Mouse (Mus musculus): ENCODE measurements around the gene Mrps6. TPM values are rescaled to one million over a fixed set of nuclear protein-coding genes. Genes with fewer than 3 reads are reported as not detected.

Mrps6 gene
- total RNA-seq, 2 experiments from 2014 or later = 53.1 to 58.0 TPM

GRCm38 (mm10) chr16:92117337-92118209 is 59.5 kb downstream of the Mrps6 start:
- no peak for DNase-seq (ENCODE audit: low spot score in 2 of 2)

DNA sequence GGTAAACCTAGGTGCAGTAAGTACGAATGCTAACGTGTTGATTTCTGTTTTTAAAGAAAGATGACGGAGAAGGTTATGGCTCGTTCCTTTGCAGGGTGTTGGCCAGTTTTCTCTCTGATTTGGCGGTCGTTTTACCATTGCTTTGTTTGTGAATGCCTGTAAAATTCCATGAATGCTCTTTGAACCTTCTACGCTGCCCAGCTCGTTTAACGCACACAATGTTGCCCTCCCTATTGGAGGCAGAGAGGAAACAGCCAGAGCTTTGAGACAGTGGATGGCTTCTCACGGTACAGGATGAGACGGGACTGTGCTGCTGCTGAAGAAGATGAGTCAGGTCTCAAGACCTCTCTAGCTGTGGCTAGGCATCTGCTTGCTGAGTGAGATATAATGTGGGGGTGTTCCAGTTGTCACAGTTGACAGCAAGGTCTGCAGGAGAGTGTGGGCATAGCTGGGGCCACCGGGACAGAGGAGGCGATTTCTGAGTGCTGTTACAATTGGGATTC is 61.0 kb downstream of the Mrps6 start:
- no peak for DNase-seq (ENCODE audit: low spot score in 2 of 2)

DNA sequence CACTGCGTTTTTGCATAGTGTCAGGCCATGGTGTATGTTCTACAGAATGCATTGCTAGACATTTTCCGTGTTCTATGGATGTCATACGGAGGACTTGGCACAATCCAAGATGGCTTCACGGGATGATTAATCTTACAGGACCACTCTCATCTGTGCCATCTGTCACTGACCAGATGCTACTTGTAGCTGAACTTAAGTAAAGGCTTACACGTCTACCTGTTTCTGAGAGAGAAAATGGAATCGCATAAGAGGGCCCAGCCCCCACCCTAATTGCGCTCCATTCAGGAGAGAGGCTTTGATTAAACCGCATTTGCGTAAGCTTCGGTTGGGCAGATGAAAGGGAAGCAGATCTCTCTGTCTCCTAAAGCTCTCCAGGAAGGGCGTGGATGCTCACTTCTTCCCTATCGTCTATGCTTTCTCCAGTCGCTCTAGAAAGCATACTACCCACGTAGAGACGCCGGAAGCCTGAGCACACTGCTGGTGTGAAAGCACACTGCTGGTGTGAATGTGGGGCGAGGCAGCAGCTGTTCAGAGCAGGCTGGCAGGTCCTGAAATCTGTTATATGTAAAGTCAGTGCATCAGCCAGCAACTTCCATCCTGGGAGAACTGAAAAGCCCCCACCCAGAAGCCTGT is 62.9 kb downstream of the Mrps6 start:
- DNase-seq (ENCODE audit: low spot score in 2 of 2) = no peak

GRCm38 (mm10) chr16:92127226-92127625 is 69.2 kb downstream of the Mrps6 start:
- no peak for DNase-seq (ENCODE audit: low spot score in 2 of 2)

GRCm38 (mm10) chr16:92127666-92128065 is 69.6 kb downstream of the Mrps6 start:
- DNase-seq (ENCODE audit: low spot score in 2 of 2) = no peak

- DNase-seq (ENCODE audit: low spot score in 2 of 2) = no peak
Observed at GRCm38 (mm10) chr16:92129843-92130242, 71.8 kb downstream of the Mrps6 start.

- DNase-seq (ENCODE audit: low spot score in 2 of 2) = no peak
Observed at GRCm38 (mm10) chr16:92132511-92132910, 74.4 kb downstream of the Mrps6 start.

- DNase-seq (ENCODE audit: low spot score in 2 of 2) = no peak
Observed at GRCm38 (mm10) chr16:92134148-92134764, 76.2 kb downstream of the Mrps6 start.

- no peak for DNase-seq (ENCODE audit: low spot score in 2 of 2)
Observed at GRCm38 (mm10) chr16:92136275-92136674, 78.2 kb downstream of the Mrps6 start.

GRCm38 (mm10) chr16:92139386-92140261 is 81.6 kb downstream of the Mrps6 start:
- DNase-seq (ENCODE audit: low spot score in 2 of 2) = no peak

DNA sequence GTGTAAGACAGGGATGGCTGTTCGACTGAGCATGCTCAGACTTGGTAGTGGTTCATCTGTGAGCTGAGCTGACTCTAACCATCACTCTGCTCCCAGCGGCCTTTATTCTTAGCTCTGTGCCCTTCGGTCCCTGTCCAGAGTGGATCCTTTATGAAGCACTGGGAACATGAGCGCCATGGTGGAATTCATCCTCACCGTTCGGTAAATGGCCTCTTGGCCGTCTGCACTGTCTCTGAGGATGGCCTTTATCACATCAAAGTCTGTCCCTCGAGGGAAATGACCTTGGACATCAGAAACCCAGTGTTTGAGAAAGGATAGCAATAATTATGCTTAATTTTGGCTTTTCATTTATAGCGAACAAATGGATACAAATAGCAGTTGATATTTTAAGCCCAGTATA is 82.3 kb downstream of the Mrps6 start:
- no peak for DNase-seq (ENCODE audit: low spot score in 2 of 2)

DNA sequence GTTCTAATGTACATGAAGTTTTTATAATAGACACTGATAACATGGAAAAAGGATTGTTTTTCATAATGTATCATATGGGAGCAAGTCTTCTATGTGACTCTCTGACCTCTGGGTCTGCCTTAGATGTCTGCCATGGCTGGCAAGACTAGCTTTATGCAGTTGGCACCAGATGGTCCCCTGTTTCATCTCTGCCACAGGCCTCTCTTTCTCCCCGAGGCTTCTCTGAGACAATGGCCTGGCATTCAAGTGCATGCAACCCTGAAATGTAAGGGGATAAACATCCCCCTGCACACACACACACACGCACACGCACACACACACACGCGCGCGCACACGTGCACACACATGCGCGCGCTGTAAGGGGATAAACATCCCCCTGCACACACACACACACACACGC is 83.0 kb downstream of the Mrps6 start:
- no peak for DNase-seq (ENCODE audit: low spot score in 2 of 2)

DNA sequence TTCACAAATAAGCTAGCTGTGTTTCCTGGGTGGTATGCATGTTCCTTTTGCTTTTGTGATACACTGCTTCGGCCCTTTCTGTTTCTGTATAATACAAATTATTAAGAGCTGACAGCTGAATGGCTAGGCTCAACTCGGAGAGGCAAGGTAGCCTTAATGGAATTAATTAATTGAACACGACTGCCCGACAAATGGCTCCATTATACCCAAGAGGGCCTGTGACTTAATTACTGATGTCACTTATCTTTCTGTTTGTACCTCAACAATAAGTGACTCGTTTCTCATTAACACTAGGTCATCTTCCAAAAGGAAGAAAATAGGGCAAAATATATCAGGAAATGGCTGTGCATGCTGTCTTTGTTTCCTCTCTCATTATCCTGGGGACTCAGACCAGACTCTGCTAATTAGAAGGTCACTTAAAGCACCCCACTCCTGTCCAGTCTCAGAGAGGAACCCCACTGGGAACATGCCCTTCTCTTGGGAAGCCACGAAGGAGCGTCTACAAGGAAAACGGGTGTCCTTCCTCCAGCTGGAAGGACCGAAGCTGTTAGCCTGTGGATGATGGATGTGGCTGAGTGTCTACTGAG is 84.4 kb downstream of the Mrps6 start:
- DNase-seq (ENCODE audit: low spot score in 2 of 2) = no peak

DNA sequence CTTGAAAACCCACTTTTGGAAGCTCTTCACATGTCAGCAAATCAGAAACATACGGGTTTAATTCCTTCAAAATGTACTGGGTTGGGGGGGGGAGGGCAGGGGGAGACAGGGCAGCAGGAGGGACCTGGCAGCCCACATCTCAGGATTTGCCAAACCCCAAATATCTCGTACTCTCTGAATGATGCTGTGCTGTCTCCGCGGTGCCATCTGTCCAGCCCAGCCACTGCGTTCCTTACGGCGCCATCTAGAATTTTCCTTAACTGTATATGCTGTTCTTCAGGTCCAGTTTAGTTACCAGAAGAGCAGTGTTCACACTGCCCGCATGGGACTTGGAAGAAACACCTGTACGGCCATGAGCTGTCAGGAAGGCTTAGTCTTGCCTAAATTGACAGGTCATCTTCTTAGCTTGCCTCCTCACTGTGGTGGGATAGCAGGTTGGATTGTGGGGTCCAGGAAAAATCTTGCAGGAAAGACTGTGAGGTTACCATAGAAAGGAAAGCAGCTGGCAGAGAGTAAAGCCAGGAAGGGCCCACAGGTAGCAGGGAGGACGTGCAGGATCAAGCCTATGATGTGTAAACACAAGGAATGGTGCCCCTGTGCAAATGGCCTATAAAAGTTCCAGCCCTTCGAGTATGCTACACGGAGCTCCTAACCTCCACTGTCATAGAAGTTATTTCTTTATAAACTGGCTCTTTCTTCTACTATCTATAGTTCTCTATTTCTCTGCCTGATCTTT is 89.7 kb downstream of the Mrps6 start:
- peak in 1 of 2 experiments; percentile 27 for DNase-seq (ENCODE audit: low spot score in 2 of 2)

GRCm38 (mm10) chr16:92148367-92148728 is 90.3 kb downstream of the Mrps6 start:
- DNase-seq (ENCODE audit: low spot score in 2 of 2) = no peak

DNA sequence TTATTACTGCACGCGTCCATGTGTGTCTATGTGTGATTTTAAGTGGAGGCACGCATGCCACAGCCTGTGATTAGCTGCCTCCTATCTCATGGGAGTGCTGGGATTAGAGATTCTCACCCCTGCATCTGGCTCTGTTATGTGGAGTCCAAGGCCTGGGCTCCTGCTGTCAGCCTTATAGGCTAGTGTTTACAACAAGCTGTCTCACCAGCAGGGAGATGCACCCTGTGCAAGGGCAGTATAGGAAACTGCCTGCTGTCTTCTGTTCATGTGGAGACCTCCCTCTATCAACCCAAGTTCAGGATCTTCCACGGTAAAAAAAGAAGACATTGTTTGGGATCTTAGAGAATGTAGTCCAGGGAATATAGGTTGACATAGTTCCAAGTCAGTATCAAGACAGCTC is 92.9 kb downstream of the Mrps6 start:
- DNase-seq (ENCODE audit: low spot score in 2 of 2) = no peak

- DNase-seq (ENCODE audit: low spot score in 2 of 2) = peak; percentile 42 to 47
Observed at GRCm38 (mm10) chr16:92158021-92158455, 100.0 kb downstream of the Mrps6 start.

GRCm38 (mm10) chr16:92158461-92159091 is 100.5 kb downstream of the Mrps6 start:
- DNase-seq (ENCODE audit: low spot score in 2 of 2) = peak; percentile 74 to 78

DNA sequence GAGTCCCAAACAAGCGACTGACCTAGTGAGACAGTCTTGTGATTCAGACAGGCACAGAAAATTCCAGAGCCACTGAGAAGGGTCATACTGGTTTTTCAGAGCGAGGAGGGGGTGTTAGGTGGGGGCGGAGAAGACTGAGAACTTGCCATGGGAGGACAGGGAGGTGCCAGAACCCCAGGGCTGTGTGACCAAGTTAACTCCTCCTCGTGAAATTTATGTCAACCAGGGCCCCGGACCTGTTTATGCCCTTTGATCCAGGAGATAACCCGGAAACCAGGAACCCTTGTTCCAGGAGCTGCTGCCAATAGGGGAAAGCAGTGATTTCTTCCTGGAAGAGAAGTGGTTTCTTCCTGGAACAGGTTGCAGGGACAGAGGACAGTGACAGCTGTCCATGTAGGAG is 101.0 kb downstream of the Mrps6 start:
- no peak for DNase-seq (ENCODE audit: low spot score in 2 of 2)
